Mouse (Mus musculus) brain, adult 10 weeks (tissue): ENCODE measurements around the gene Dnajc24. TPM values are rescaled to one million over a fixed set of nuclear protein-coding genes. Genes with fewer than 3 reads are reported as not detected.

Experiments used
- polyA plus RNA-seq: library from polyadenylated mRNA; stranded (reverse); fragments of 350-450 nt; fragmentation: Illumina TruSeq; extraction: RNeasy Lipid Tissue Mini Kit (QIAGEN cat#74804); gene quantifications from one replicate; pipeline ENCODE4 v1.2.3, GENCODE M21; 2015; ENCODE audit warnings: low read depth, low replicate concordance

The Dnajc24 gene
- 26.7 TPM for polyA plus RNA-seq

DNA sequence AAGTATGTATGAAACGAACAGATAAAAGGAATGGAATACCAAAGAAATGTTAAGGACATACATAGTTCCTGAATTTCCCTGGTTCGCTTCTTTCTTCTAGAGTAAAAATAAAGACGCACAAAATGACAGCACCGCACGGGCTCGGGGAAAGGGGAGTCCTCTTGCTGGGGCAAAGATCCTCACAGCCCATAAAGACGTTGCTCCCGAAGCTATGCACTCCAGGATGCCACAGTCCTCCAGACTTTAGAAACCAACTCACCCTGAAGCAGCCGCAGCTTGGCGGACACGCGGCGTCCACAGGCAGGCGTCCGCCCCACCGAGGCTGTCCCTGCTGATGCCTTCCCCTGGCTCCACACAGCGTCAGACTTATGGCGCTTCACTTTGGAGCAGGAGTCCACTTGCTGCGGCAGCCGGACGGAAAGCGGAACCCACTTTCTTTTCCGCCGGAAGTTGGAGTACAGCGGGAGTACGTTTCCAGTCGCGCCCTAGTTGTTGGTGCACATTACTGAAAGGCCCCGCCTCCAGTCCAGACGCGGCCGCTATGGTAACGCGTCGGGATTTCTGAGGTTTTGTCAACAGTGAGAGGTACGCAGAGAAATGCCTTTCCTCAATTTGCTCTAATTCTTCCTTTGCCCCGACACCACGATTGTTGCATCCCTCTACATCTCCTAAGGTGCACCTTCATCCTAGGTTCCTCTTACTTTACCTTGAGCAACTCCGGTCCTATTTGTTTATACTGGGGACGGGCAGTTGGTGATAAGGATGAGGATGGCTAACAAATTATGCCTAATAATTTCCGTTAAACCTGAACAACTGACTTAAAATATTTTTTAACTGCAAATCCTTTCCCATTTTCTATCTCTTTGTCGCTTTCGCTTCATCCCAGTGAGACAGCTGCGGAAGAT is at the start of gene Dnajc24:
Gene Dnajc24 (minus strand): TSS at position 715 of the 905 bp plus-strand sequence.

Other genes starting within 250 kb of the Dnajc24 start
- 17.8 TPM for gene Elp4, start 99.0 kb downstream of the Dnajc24 start, polyA plus RNA-seq
- 61.0 TPM for gene Immp1l, start 98.9 kb downstream of the Dnajc24 start, polyA plus RNA-seq